Mouse (Mus musculus) kidney, embryonic 15.5 days (tissue): ENCODE results near the gene Ccdc70. TPM values are rescaled to one million over a fixed set of nuclear protein-coding genes. Genes with fewer than 3 reads are reported as not detected.
"Not testable (repeated sequence)": the region's sequence is repeated elsewhere in the genome, so short reads cannot be mapped to it uniquely, and the experiment has no call there.

Source experiments
- ATAC-seq: fragments of 200-750 bp; cut with Nextera tagmentation; replicated peaks from 2 replicates; pipeline ENCODE4 v1.8.0; 2017; ENCODE audit warnings: moderate TSS enrichment; ENCODE audit not compliant: low FRiP score
- H3K27ac ChIP-seq: fragments of 300-500 bp; sonication (generic); 2 replicates; pipeline ENCODE4 v1.5.1; 2015; ENCODE audit warnings: mild to moderate bottlenecking, inconsistent platforms
- H3K27me3 ChIP-seq: fragments of 300-500 bp; sonication (generic); 2 replicates; pipeline ENCODE4 v1.6.1; 2015; ENCODE audit warnings: inconsistent platforms
- H3K36me3 ChIP-seq: fragments of 300-500 bp; sonication (generic); 2 replicates; pipeline ENCODE4 v1.6.1; 2015; ENCODE audit warnings: inconsistent platforms
- H3K4me1 ChIP-seq: fragments of 300-500 bp; sonication (generic); 2 replicates; pipeline ENCODE4 v1.6.1; 2015; ENCODE audit warnings: inconsistent platforms
- H3K4me2 ChIP-seq: fragments of 300-500 bp; sonication (generic); 2 replicates; pipeline ENCODE4 v1.6.1; 2015; ENCODE audit warnings: moderate library complexity, mild to moderate bottlenecking, inconsistent platforms
- H3K4me3 ChIP-seq: fragments of 300-500 bp; sonication (generic); replicated peaks from 2 replicates; pipeline ENCODE4 v1.5.1; 2015; ENCODE audit warnings: mild to moderate bottlenecking, inconsistent platforms
- H3K9ac ChIP-seq: fragments of 300-500 bp; sonication (generic); 2 replicates; pipeline ENCODE4 v1.6.1; 2015; ENCODE audit warnings: mild to moderate bottlenecking, inconsistent platforms
- H3K9me3 ChIP-seq: fragments of 300-500 bp; sonication (generic); replicated peaks from 2 replicates; pipeline ENCODE4 v1.6.1; 2016; ENCODE audit warnings: inconsistent platforms
- WGBS: fragments of 180-500 bp; shearing (Covaris S2); methylation state at CpG from one replicate; pipeline ENCODE4 v1.1.7; 2015; ENCODE audit warnings: mixed read lengths; 5-methylcytosine and 5-hydroxymethylcytosine counted together
- polyA plus RNA-seq: library from polyadenylated mRNA; unstranded; fragments of >200 nt; fragmentation: Nextera tagmentation; extraction: Ambion mirVana; gene quantifications from 2 replicates; pipeline ENCODE4 v1.2.1, GENCODE M21; 2015

Ccdc70 gene
- not detected in 2 replicates for polyA plus RNA-seq

- H3K4me3 ChIP-seq, result no peak within 1 kb of the TSS
- H3K27ac ChIP-seq, result no peak within 1 kb of the TSS
- no peak within 1 kb of the TSS for H3K4me2 ChIP-seq
- no peak within 1 kb of the TSS for H3K9ac ChIP-seq
- H3K9me3 ChIP-seq, result no peaks in the 10 kb centered on the region
- H3K4me1 ChIP-seq, result no peaks in the 10 kb centered on the region
- no peaks in the 10 kb centered on the region for H3K27me3 ChIP-seq
- H3K36me3 ChIP-seq, result no peaks in the 10 kb centered on the region
- 96% methylated on average over 3 of the region's 3 CpGs for WGBS
- ATAC-seq, result no peak
These were observed at the start of gene Ccdc70 for GRCm38 (mm10) chr8:21969475-21969874. Gene Ccdc70 (plus strand): TSS chr8:21969775.

GRCm38 (mm10) chr8:21930754-21931153 is 38.8 kb upstream of the Ccdc70 start:
- not testable (repeated sequence) for ATAC-seq, H3K27me3 ChIP-seq, H3K4me2 ChIP-seq, H3K9ac ChIP-seq, H3K36me3 ChIP-seq, H3K4me1 ChIP-seq, H3K9me3 ChIP-seq, H3K4me3 ChIP-seq, H3K27ac ChIP-seq
- 83% methylated on average over 3 of the region's 3 CpGs for WGBS

DNA sequence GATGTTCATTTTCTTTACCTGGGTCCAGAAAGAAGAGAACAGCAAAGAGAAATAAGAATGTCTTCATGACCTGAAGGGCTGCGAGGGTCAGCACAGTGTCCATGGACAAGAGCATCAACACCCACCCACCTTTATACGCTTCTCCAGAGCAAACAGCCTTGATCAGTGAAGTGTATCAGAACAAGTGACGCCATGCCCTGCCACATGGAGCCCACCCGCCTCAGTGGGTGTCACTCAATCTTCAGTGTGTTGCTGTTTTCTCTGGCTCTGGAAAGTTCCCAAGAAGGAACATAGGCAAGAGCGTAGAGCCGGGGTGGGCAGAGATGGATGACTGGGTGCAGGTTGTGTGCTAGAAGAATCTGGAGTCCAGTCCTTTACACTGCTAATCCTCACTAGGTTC is 37.0 kb upstream of the Ccdc70 start, which contains the start of gene Defb15:
Defb15 (minus strand) TSS at position 101 of the 400 bp plus-strand sequence.
- no peak within 1 kb of the TSS for H3K4me2 ChIP-seq
- H3K4me3 ChIP-seq, result no peak within 1 kb of the TSS
- no peak within 1 kb of the TSS for H3K27ac ChIP-seq
- H3K9ac ChIP-seq, result no peak within 1 kb of the TSS
- 89% methylated on average over 6 of the region's 6 CpGs for WGBS
- no peaks in the 10 kb centered on the region for H3K36me3 ChIP-seq
- no peaks in the 10 kb centered on the region for H3K4me1 ChIP-seq
- H3K27me3 ChIP-seq, result no peaks in the 10 kb centered on the region
- H3K9me3 ChIP-seq, result no peaks in the 10 kb centered on the region
- ATAC-seq, result no peak

GRCm38 (mm10) chr8:21938052-21938451 is 31.5 kb upstream of the Ccdc70 start, which contains the start of gene Defb35:
Gene Defb35 (plus strand): TSS chr8:21938352.
- not testable (repeated sequence) for H3K4me1 ChIP-seq, H3K4me2 ChIP-seq, ATAC-seq, H3K27ac ChIP-seq, H3K27me3 ChIP-seq, H3K9ac ChIP-seq, H3K9me3 ChIP-seq, H3K4me3 ChIP-seq, H3K36me3 ChIP-seq
- WGBS, result 90% methylated on average over 4 of the region's 4 CpGs

DNA sequence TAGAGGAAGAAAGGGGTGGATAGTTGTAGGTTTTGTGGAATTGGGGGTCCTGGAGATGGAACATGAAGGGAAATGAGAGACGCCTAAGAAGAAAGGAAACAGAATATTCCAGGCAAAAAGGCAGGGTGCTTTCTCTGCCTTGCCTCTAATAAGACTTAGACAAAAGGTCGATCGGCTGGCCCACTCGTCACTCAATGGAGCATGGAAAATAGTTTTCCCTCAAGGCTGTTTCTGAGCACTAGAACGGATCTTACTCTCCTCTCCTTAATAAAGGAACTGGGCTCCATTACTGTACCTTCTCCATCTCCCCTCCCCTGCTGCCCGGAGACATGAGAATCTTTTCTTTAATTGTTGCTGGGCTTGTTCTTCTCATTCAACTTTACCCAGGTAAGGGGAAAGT is 23.1 kb upstream of the Ccdc70 start, which contains the start of gene Defb13:
Defb13 (plus strand) TSS at position 301 of the 400 bp plus-strand sequence.
- Histone ChIP-seq H3K4me1 (0 out of 2 replicates have a peak, but pooled peaks cover 2% of the 10 kb centered on the region), H3K9me3 (no peaks in the 10 kb centered on the region), H3K4me2 (0 out of 2 replicates have a peak within 1 kb of the TSS, but pooled peaks have one; percentile 12), H3K36me3 (no peaks in the 10 kb centered on the region), H3K27me3 (no peaks in the 10 kb centered on the region), H3K4me3 (no peak within 1 kb of the TSS), H3K27ac (no peak within 1 kb of the TSS), H3K9ac (no peak within 1 kb of the TSS)
- WGBS, result 78% methylated on average over 6 of the region's 6 CpGs
- ATAC-seq, result no peak

DNA sequence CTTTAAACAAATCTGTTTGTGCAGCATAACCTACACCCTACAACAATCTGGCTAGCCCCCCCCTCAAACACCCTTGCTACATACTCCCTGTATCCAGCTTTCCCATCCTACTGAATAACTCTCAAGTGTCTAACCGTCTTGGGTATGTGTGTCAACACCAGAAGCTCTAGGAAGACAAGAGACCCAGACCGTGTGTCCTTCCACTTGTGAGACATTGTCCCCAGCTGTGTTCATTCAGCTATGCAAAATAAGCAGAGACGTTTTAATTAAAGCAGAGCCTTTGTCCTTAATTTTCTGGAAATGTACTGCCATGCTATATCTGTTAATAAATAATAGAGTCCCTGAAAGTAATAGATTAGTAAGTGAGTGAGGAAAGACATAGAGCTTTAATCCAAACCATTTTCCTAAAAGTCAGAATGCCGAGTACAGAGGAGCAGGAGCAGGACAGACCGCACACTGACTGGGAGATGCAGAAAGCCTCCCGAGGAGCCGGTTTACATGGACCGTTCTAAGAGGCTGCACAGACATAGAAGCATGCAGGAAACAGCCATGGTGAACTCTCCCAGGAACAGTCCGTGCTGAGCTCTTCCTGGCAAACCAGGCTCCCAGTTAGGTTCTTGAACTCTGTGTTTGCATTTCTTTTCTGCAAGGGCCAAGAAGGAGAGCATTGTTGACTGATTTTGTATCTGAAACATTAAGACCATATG is 22.1 kb upstream of the Ccdc70 start:
- Histone ChIP-seq H3K9me3 (no peaks in the 10 kb centered on the region), H3K9ac (no peak overlapping the region), H3K36me3 (no peaks in the 10 kb centered on the region), H3K27ac (no peak overlapping the region), H3K4me2 (0 out of 2 replicates have a peak overlapping the region, but pooled peaks have one; percentile 12), H3K27me3 (no peaks in the 10 kb centered on the region), H3K4me3 (no peak overlapping the region), H3K4me1 (0 out of 2 replicates have a peak, but pooled peaks cover 2% of the 10 kb centered on the region)
- no peak for ATAC-seq
- WGBS, result 58% methylated on average over 9 of the region's 9 CpGs

GRCm38 (mm10) chr8:21955321-21955720 is 14.3 kb upstream of the Ccdc70 start:
- Histone ChIP-seq H3K27ac (no peak overlapping the region), H3K27me3 (no peaks in the 10 kb centered on the region), H3K4me2 (no peak overlapping the region), H3K9me3 (no peaks in the 10 kb centered on the region), H3K4me1 (no peaks in the 10 kb centered on the region), H3K4me3 (no peak overlapping the region), H3K9ac (no peak overlapping the region), H3K36me3 (no peaks in the 10 kb centered on the region)
- no peak for ATAC-seq
- WGBS, result 10% methylated on average over 9 of the region's 9 CpGs

DNA sequence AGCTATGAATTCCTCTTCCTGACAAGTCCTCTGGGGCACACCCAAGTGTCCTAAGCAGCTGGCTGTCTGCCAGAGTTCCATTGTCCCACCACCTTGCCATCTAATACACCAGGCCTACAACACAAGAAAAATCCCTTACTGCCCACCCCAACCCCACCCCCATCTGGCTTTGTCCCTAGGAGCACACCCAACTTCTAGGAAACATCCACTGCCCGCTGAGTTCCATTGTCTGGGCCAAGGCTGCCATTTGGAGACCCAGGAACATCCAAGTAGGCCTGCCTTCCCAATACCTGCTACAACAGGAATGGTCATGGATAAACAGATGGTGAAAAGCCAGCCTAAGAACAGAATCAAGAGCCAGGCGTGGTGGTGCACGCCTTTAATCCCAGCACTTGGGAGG is 13.2 kb upstream of the Ccdc70 start:
- H3K9me3 ChIP-seq, result no peaks in the 10 kb centered on the region
- ATAC-seq, result no peak
- 84% methylated on average over 3 of the region's 3 CpGs for WGBS

GRCm38 (mm10) chr8:21958414-21958813 is 11.2 kb upstream of the Ccdc70 start, which contains the start of gene Fam90a1a:
Gene Fam90a1a (plus strand): TSS chr8:21958714.
- Histone ChIP-seq H3K36me3 (no peaks in the 10 kb centered on the region), H3K27ac (no peak within 1 kb of the TSS), H3K4me2 (no peak within 1 kb of the TSS), H3K4me1 (no peaks in the 10 kb centered on the region), H3K9me3 (no peaks in the 10 kb centered on the region), H3K27me3 (no peaks in the 10 kb centered on the region), H3K9ac (no peak within 1 kb of the TSS), H3K4me3 (no peak within 1 kb of the TSS)
- WGBS, result 84% methylated on average over 2 of the region's 2 CpGs
- ATAC-seq, result no peak

More for the DNA sequence above, 13.2 kb upstream of the Ccdc70 start:
- H3K9ac ChIP-seq, result no peak overlapping the region
- H3K4me3 ChIP-seq, result no peak overlapping the region
- no peak overlapping the region for H3K4me2 ChIP-seq
- no peaks in the 10 kb centered on the region for H3K27me3 ChIP-seq
- no peak overlapping the region for H3K27ac ChIP-seq
- H3K36me3 ChIP-seq, result no peaks in the 10 kb centered on the region
- no peaks in the 10 kb centered on the region for H3K4me1 ChIP-seq

DNA sequence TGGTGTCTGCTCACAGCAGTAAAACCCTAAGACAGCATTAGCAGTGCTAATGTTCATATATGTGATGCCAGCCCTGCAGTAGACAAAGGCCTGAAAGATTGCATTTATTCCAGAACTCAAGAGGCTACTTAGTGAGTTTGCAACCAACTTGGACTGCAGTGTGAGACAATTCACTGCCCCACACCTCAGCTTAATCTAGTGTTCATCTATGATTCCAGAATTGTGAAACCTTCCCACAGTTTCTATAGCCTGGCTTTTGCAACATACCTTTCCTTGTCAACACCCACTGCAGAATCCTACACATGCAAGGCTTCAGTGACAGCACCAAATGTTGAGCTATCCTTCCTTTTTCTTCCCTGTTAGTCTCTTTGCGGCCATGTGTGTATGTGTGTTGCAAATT is 2.9 kb upstream of the Ccdc70 start:
- 81% methylated on average over 1 of the region's 1 CpGs for WGBS
- H3K9me3 ChIP-seq, result no peaks in the 10 kb centered on the region
- H3K9ac ChIP-seq, result no peak overlapping the region
- no peaks in the 10 kb centered on the region for H3K4me1 ChIP-seq
- no peaks in the 10 kb centered on the region for H3K36me3 ChIP-seq
- no peak for ATAC-seq
- H3K27me3 ChIP-seq, result no peaks in the 10 kb centered on the region
- no peak overlapping the region for H3K4me3 ChIP-seq
- H3K27ac ChIP-seq, result no peak overlapping the region
- H3K4me2 ChIP-seq, result no peak overlapping the region

- ATAC-seq, result no peak
- H3K9me3 ChIP-seq, result no peaks in the 10 kb centered on the region
- H3K4me1 ChIP-seq, result no peaks in the 10 kb centered on the region
- WGBS, result 63% methylated on average over 4 of the region's 4 CpGs
- H3K9ac ChIP-seq, result no peak overlapping the region
- H3K4me3 ChIP-seq, result no peak overlapping the region
- no peaks in the 10 kb centered on the region for H3K27me3 ChIP-seq
- no peaks in the 10 kb centered on the region for H3K36me3 ChIP-seq
- H3K27ac ChIP-seq, result no peak overlapping the region
- H3K4me2 ChIP-seq, result no peak overlapping the region
These were observed 8.6 kb downstream of the Ccdc70 start for GRCm38 (mm10) chr8:21978193-21978592.

DNA sequence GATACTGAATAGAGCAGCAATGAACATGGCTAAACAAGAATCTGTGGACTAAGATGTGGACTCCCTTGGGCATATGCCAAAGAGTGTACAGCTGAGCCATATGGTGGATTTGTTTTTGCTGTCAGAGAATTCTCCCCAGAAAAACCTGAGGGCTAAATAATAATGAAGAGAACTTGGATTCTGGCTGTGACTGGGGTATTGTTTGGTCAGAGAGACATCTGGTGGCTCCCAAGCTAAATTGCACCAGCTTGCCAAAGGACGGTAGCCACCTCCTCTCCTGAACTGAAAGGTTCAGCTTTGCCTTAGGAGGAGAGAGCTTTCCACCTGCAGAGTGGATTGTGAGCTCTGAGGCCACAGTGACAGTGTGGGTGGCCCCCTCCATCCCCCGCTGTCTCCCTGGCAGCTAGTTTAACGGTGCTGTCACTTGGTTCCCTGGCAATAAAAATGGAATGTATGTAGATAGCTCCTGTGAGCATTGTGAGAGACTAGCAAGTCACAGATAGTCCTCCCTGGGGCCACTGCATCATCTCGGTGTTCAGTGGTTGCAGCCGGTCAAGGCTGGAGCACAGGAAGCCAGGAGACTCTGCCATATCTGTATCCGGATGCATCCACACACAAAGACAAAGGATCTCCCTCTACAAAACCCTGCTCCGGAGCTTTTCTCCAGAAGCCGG is 12.2 kb downstream of the Ccdc70 start:
- 65% methylated on average over 8 of the region's 8 CpGs for WGBS
- no peak overlapping the region for H3K27ac ChIP-seq

More for the DNA sequence above, 12.2 kb downstream of the Ccdc70 start:
- Histone ChIP-seq H3K4me2 (no peak overlapping the region), H3K9ac (no peak overlapping the region), H3K4me3 (no peak overlapping the region), H3K27me3 (no peaks in the 10 kb centered on the region), H3K4me1 (no peaks in the 10 kb centered on the region), H3K36me3 (no peaks in the 10 kb centered on the region), H3K9me3 (no peaks in the 10 kb centered on the region)
- ATAC-seq, result no peak
